Mouse (Mus musculus) skeletal muscle tissue, adult 2 months (tissue): Measurements from ENCODE around the gene Aadac.

ENCODE experiments used
- DNase-seq: peaks from one replicate; pipeline ENCODE4 v3.0.0-alpha.2; 2012; ENCODE audit warnings: low read depth, low spot score

The Aadac gene

DNA sequence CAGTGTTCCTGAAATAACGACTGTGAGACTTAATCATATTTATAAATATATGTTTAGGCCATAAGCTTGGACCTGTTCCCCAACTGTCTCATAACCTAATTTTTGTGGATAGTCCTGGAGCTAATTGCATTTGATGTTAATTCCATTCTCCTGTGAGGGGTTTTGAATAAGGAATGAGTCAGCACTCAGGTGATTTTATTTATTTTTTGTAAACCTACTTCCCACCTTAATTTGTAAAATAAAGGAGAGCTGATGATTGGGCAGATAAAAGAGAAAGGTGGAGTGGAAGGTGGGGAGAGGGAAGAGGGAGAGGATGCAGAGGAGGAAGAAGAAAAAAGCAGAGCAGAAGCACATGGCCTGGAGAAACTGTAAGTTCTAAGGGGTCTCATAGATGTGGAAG, at the start of gene Aadac:
Aadac (plus strand) TSS at position 301 of the 400 bp plus-strand sequence.
- no peak for DNase-seq

- no peak for DNase-seq
Measured at GRCm38 (mm10) chr3:60003622-60004021, 21.9 kb upstream of the Aadac start.

DNA sequence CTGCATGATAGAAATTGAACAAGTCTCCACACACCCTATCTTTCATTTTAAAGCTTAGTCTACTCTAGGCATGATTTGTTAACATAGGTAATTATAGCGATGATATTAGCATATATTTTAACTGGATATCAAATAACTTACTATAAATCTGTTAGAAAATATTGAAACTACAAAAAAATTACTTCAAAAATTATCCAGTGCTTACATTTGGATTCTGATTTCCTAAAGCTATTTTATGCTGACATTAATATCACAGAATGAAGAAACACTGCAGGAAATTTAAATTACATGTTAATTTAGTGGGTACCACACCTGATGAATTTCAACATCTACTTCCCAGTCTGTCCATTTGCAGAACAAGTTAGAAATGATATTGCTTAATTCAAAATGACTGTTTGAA, 19.1 kb upstream of the Aadac start, which contains the start of gene Aadacl2:
Aadacl2 (plus strand) TSS at position 301 of the 400 bp plus-strand sequence.
- no peak for DNase-seq

DNA sequence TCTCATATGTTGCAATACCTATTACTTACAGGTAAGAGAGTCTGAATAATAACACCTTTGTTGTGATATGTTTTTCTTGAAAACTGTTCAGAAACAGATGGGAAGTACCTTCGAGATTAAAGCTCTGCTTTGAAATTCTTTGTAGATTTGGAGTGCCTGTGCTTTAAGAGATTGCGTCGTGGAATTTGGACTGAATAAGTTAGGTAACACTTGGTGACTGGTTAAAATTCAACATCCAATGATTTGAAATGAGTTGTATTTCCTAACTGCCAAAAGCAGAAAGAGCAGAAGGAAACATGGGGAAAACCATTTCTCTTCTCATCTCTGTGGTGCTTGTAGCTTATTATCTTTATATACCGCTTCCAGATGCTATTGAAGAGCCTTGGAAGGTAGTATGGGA, 6.0 kb downstream of the Aadac start:
- DNase-seq: no peak

DNA sequence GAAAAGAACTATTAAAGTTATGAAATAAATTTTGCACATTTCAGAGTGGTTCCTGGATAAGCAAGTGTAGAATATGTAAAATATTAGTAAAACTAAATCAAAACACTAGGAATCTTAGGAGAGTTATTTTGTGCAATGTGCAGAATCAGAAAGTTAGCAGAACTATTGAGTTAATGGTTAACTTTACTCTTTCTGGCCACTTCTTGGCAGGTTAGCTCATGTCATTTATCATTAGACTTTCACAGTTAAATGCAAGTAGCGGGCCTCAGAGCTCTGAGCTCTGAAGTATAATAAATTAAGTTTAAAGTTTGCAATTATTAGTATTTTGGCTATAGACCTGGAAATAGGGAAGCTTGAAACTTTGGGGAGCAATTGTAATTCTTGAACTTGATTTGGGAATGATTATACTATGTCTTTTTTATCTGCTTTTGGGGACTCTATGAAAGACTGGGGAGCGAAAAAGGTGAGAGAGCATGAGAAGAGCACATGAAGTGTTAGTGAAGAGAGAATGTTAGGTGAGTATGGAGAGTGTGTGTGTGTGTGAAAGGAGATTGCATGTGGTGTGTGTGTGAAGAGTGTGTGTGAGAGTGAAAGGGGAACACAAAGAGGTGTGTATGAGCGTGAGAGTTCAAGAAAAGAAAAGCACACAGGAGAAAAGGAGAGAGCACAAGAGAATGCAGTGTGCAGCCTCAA, 20.9 kb downstream of the Aadac start:
- DNase-seq: no peak

GRCm38 (mm10) chr3:60053231-60053927, 27.9 kb downstream of the Aadac start:
- no peak for DNase-seq

DNA sequence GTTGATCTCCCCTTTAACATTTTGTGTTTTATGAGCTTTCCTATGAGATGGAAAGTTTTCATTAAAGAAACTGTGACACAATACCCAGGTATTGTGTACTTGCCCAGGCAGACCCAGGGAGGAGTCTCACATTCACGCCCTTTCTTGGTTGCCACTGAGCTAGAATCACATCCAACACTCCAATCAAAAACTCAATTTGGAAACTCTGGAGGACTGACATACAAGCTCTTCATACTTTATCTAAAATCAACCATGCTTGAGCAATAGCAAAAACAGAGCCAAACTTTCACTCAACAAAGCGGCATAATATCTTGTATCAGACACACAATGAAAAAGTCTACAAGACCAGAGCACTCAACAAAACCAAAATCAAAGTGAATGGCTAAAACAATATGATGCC, 28.4 kb downstream of the Aadac start:
- DNase-seq: no peak

GRCm38 (mm10) chr3:60056451-60056850, 30.9 kb downstream of the Aadac start:
- no peak for DNase-seq

GRCm38 (mm10) chr3:60057070-60057808, 31.7 kb downstream of the Aadac start:
- no peak for DNase-seq

DNA sequence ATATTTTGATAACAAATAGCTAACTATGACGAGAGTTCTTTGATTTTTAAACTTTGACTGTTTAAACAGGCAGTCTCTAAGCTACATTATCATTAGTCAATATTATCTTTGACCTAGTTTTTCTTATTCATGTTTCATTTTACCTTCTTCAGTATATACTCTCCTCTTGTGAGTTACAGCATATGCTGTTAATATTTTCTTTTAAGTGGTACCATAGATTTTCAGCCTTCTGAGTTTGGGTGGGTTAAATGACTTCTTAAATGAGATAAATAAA, 32.2 kb downstream of the Aadac start:
- DNase-seq: no peak

DNA sequence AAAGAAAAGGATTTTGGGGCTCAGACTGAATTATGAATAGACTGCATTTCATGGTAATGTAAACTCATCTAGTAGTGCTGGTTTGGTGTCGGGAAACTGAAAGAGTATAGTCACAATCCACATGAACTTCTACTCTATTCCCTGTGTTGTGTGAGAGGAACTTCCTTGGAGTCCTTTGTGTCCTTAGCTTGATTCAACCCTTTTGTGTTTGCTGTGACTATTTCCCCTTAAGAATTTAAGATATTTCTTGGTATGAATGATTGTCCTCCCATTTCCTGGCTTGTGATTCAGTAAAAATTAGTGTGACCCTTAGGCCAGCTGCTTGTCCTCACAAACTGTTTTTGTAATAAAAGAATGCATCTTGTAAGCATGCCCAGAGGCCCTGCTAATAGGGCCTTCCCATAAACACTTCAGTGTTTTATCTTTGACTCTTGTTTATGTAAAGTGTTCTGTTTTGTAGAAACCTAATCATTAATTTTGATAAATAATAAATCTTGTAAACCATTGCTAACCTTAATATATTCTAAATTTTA, 53.4 kb downstream of the Aadac start:
- DNase-seq: peak; percentile 21

- peak; percentile 24 for DNase-seq
Measured at GRCm38 (mm10) chr3:60080572-60080971, 55.1 kb downstream of the Aadac start.

DNA sequence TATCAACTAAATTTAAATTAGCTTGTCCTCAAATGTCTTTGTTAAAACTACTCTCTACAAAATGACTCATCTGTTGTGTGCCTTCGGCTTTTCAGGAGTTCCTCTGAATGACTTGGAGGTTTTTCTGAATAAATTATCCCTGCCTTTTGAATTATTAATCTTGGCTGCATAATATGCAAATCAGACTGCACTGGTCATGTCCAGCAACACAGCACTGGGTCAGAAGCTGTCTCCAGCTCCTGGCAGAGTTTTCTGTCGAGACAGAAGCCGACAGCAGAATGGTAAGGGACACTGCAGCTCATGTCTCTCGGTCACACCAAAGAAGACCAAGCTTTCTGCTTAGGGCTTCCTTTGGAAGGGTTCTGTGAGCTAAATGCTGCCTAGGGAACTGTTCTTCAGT, 56.1 kb downstream of the Aadac start, which contains the start of gene Sucnr1:
Sucnr1 (plus strand) TSS at position 222 of the 400 bp plus-strand sequence.
- DNase-seq: peak; percentile 18

- no peak for DNase-seq
Measured at GRCm38 (mm10) chr3:60082746-60083145, 57.2 kb downstream of the Aadac start.

DNA sequence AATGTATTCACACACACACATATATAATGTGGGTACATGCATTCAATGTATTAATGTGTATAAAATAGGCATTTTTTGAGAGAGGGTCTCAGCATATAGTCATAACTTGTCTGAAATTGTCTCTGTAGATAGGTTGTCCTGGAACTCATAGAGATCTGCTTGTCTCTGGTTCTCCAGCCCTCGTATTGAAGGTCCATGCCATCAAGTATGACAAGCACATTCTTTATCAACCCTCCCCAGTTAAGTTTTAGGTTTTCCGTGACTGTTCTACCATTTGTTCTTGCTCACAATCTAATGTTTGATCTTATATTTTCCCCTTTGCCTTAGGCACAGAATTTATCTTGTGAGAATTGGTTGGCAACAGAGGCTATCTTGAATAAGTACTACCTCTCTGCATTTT, 60.2 kb downstream of the Aadac start:
- no peak for DNase-seq
